Mouse (Mus musculus) hindbrain, embryonic 12.5 days (tissue): ENCODE results near the gene Pgbd5. TPM values are rescaled to one million over a fixed set of nuclear protein-coding genes. Genes with fewer than 3 reads are reported as not detected.

Experiments
- ATAC-seq: fragments of 200-750 bp; cut with Nextera tagmentation; 2 replicates; pipeline ENCODE4 v1.8.0; 2017; ENCODE audit warnings: moderate TSS enrichment; ENCODE audit not compliant: low FRiP score
- H3K27ac ChIP-seq: fragments of 300-500 bp; sonication (generic); 2 replicates; pipeline ENCODE4 v1.5.1; 2016; ENCODE audit warnings: mild to moderate bottlenecking
- H3K27me3 ChIP-seq: fragments of 300-500 bp; sonication (generic); 2 replicates; pipeline ENCODE4 v1.6.1; 2016; ENCODE audit warnings: mild to moderate bottlenecking
- H3K36me3 ChIP-seq: fragments of 300-500 bp; sonication (generic); 2 replicates; pipeline ENCODE4 v1.6.1; 2016; ENCODE audit warnings: mild to moderate bottlenecking
- H3K4me1 ChIP-seq: fragments of 300-500 bp; sonication (generic); 2 replicates; pipeline ENCODE4 v1.6.1; 2016
- H3K4me2 ChIP-seq: fragments of 300-500 bp; sonication (generic); replicated peaks from 2 replicates; pipeline ENCODE4 v1.6.1; 2016; ENCODE audit warnings: mild to moderate bottlenecking
- H3K4me3 ChIP-seq: fragments of 300-500 bp; sonication (generic); 2 replicates; pipeline ENCODE4 v1.5.1; 2016; ENCODE audit warnings: mild to moderate bottlenecking
- H3K9ac ChIP-seq: fragments of 300-500 bp; sonication (generic); 2 replicates; pipeline ENCODE4 v1.6.1; 2016; ENCODE audit warnings: mild to moderate bottlenecking, moderate library complexity
- H3K9me3 ChIP-seq: fragments of 300-500 bp; sonication (generic); replicated peaks from 2 replicates; pipeline ENCODE4 v1.6.1; 2016; ENCODE audit warnings: mild to moderate bottlenecking
- WGBS: fragments of 180-500 bp; shearing (Covaris S2); methylation state at CpG from one replicate; pipeline ENCODE4 v1.1.7; 2016; 5-methylcytosine and 5-hydroxymethylcytosine counted together
- polyA plus RNA-seq: library from polyadenylated mRNA; unstranded; fragments of >200 nt; fragmentation: Nextera tagmentation; extraction: Ambion mirVana; gene quantifications from 2 replicates; pipeline ENCODE4 v1.2.1, GENCODE M21; 2016

Gene Pgbd5
- polyA plus RNA-seq, 1 experiment from 2014 or later = 6.4 TPM

- 66% methylated on average over 5 of the region's 5 CpGs for WGBS
- Histone ChIP-seq H3K27me3 (no peaks in the 10 kb centered on the region), H3K27ac (no peak overlapping the region), H3K9ac (no peak overlapping the region), H3K4me2 (no peak overlapping the region), H3K36me3 (no peaks in the 10 kb centered on the region), H3K4me3 (no peak overlapping the region), H3K9me3 (no peaks in the 10 kb centered on the region), H3K4me1 (no peaks in the 10 kb centered on the region)
- ATAC-seq = no peak
Observed at GRCm38 (mm10) chr8:124351636-124352035, 87.8 kb downstream of the Pgbd5 start.

- Histone ChIP-seq H3K27ac (no peak overlapping the region), H3K4me1 (no peaks in the 10 kb centered on the region), H3K4me3 (no peak overlapping the region), H3K9me3 (no peaks in the 10 kb centered on the region), H3K4me2 (no peak overlapping the region), H3K36me3 (peaks cover 7% of the 10 kb centered on the region), H3K9ac (no peak overlapping the region), H3K27me3 (no peaks in the 10 kb centered on the region)
- ATAC-seq = no peak
- 37% methylated on average over 7 of the region's 7 CpGs for WGBS
Observed at GRCm38 (mm10) chr8:124349663-124350062, 89.8 kb downstream of the Pgbd5 start.

GRCm38 (mm10) chr8:124348087-124348486 is 91.4 kb downstream of the Pgbd5 start:
- H3K36me3 ChIP-seq = peaks cover 23% of the 10 kb centered on the region
- H3K9me3 ChIP-seq = no peaks in the 10 kb centered on the region
- no peaks in the 10 kb centered on the region for H3K4me1 ChIP-seq
- H3K9ac ChIP-seq = no peak overlapping the region
- ATAC-seq = no peak
- WGBS = 48% methylated on average over 1 of the region's 1 CpGs
- no peak overlapping the region for H3K4me2 ChIP-seq
- no peak overlapping the region for H3K27ac ChIP-seq
- H3K27me3 ChIP-seq = no peaks in the 10 kb centered on the region
- no peak overlapping the region for H3K4me3 ChIP-seq

- peak; percentile 53; the same call in 1 of the 2 replicates for ATAC-seq
- Histone ChIP-seq H3K4me3 (no peak overlapping the region), H3K9me3 (no peaks in the 10 kb centered on the region), H3K9ac (no peak overlapping the region), H3K4me2 (no peak overlapping the region), H3K27me3 (no peaks in the 10 kb centered on the region), H3K36me3 (peaks cover 32% of the 10 kb centered on the region), H3K27ac (no peak overlapping the region), H3K4me1 (no peaks in the 10 kb centered on the region)
- 49% methylated on average over 19 of the region's 19 CpGs for WGBS
Observed at GRCm38 (mm10) chr8:124346852-124347523, 92.5 kb downstream of the Pgbd5 start.

DNA sequence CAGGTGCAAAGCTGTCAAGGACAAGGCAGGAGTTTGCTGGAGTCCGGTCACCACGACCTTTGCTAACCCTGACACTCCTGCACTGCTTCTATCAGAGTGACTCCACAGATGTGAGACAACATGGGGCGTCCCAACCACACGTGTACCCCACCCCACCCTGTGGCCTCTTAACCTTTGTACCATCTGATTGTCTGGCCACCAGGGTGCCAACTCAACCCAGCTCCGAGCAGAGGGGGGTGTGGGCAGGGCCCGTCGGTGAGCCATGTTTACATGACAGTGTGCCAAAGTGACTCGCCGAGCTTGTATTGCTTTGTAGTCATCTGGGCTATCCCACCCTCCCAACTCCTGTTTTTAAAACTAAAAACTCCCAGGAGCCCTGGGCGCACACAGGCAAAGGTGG is 94.4 kb downstream of the Pgbd5 start:
- 84% methylated on average over 10 of the region's 10 CpGs for WGBS
- H3K27me3 ChIP-seq = no peaks in the 10 kb centered on the region

GRCm38 (mm10) chr8:124343991-124344390 is 95.5 kb downstream of the Pgbd5 start:
- H3K4me3 ChIP-seq = no peak overlapping the region
- H3K4me2 ChIP-seq = no peak overlapping the region
- peaks cover 11% of the 10 kb centered on the region for H3K4me1 ChIP-seq
- H3K36me3 ChIP-seq = peaks cover 49% of the 10 kb centered on the region
- no peaks in the 10 kb centered on the region for H3K27me3 ChIP-seq
- no peak overlapping the region for H3K27ac ChIP-seq
- WGBS = 75% methylated on average over 12 of the region's 12 CpGs
- no peaks in the 10 kb centered on the region for H3K9me3 ChIP-seq
- no peak overlapping the region for H3K9ac ChIP-seq
- ATAC-seq = no peak

More for the DNA sequence above, 94.4 kb downstream of the Pgbd5 start:
- Histone ChIP-seq H3K4me1 (peaks cover 7% of the 10 kb centered on the region), H3K27ac (no peak overlapping the region), H3K9ac (no peak overlapping the region), H3K9me3 (no peaks in the 10 kb centered on the region), H3K36me3 (peaks cover 41% of the 10 kb centered on the region), H3K4me3 (no peak overlapping the region), H3K4me2 (no peak overlapping the region)
- no peak for ATAC-seq

- Histone ChIP-seq H3K36me3 (peaks cover 57% of the 10 kb centered on the region), H3K4me2 (no peak overlapping the region), H3K4me3 (no peak overlapping the region), H3K9me3 (no peaks in the 10 kb centered on the region), H3K27me3 (no peaks in the 10 kb centered on the region), H3K9ac (no peak overlapping the region), H3K4me1 (peaks cover 11% of the 10 kb centered on the region), H3K27ac (no peak overlapping the region)
- ATAC-seq = no peak
- 93% methylated on average over 15 of the region's 15 CpGs for WGBS
Observed at GRCm38 (mm10) chr8:124343151-124343550, 96.3 kb downstream of the Pgbd5 start.

DNA sequence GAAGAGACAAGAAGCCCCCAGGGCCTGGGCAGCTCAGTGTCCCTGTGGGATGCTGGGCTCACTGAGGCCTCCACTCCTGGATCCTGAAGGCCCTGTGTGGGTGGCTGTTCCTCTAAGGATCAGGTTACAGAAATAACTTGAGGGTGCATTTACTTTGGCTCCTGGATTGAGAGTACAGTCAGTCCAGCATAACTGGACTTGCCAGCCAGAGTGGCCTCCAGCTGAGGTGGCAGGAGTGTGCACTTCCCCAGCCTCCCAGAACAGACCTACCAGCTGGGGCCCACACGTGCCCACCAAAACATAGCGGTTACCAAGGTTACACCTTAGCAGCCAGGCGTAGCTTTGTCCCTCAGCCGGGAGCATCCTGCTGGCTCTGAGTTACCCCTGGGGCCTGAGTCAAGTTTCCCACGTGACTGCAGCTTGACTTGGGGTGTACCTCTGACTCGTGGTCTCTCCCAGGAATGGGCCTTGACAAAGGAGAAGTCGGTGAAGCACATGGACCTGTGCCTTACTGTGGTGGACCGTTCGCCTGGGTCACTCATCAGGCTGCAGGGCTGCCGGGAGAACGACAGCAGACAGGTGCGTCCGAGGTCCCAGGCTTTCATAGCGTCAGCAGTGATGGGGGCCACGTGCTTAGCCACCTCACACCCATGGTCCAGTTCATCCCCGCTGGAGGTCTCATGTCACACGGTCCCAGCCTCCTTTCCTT is 98.9 kb downstream of the Pgbd5 start:
- H3K4me2 ChIP-seq = no peak overlapping the region
- H3K4me3 ChIP-seq = no peak overlapping the region
- no peaks in the 10 kb centered on the region for H3K9me3 ChIP-seq
- no peak overlapping the region for H3K9ac ChIP-seq
- WGBS = 58% methylated on average over 17 of the region's 17 CpGs
- peaks cover 83% of the 10 kb centered on the region for H3K36me3 ChIP-seq
- ATAC-seq = peak; percentile 64; the same call in 1 of the 2 replicates
- H3K27ac ChIP-seq = 0 out of 2 replicates have a peak overlapping the region, but pooled peaks have one; percentile 24
- H3K4me1 ChIP-seq = peaks cover 12% of the 10 kb centered on the region
- H3K27me3 ChIP-seq = no peaks in the 10 kb centered on the region

GRCm38 (mm10) chr8:124339742-124340141 is 99.7 kb downstream of the Pgbd5 start:
- Histone ChIP-seq H3K27me3 (no peaks in the 10 kb centered on the region), H3K9me3 (no peaks in the 10 kb centered on the region), H3K4me2 (no peak overlapping the region), H3K4me1 (peaks cover 16% of the 10 kb centered on the region), H3K4me3 (no peak overlapping the region), H3K27ac (no peak overlapping the region), H3K9ac (no peak overlapping the region; the same call in 1 of the 2 replicates), H3K36me3 (peaks cover 85% of the 10 kb centered on the region)
- no peak for ATAC-seq
- 82% methylated on average over 3 of the region's 3 CpGs for WGBS

DNA sequence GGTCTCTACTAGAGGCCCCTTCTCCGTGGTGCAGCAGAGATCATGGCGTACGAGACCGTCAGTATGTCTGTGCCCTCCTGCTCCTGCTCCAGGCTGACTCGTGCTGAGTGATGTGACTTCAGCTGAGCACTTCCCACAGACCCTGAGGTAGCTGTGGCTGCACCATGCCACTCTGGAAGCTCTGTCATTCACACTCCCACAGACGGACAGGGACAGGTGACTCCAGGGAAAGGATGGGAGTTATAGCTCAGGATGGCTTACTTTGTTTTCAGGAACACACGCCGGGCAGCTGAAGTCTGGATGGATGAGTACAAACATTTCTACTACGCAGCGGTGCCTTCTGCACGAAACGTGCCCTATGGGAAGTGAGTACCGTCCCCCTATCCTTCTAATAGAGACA is 103.2 kb downstream of the Pgbd5 start:
- H3K4me1 ChIP-seq = peaks cover 16% of the 10 kb centered on the region
- no peak overlapping the region for H3K4me3 ChIP-seq
- no peak for ATAC-seq
- H3K9ac ChIP-seq = no peak overlapping the region
- H3K4me2 ChIP-seq = no peak overlapping the region
- H3K36me3 ChIP-seq = peaks cover 79% of the 10 kb centered on the region
- no peak overlapping the region for H3K27ac ChIP-seq
- WGBS = 94% methylated on average over 13 of the region's 13 CpGs
- H3K9me3 ChIP-seq = no peaks in the 10 kb centered on the region
- H3K27me3 ChIP-seq = no peaks in the 10 kb centered on the region

GRCm38 (mm10) chr8:124331706-124332105 is 107.8 kb downstream of the Pgbd5 start:
- Histone ChIP-seq H3K36me3 (peaks cover 69% of the 10 kb centered on the region), H3K4me1 (peaks cover 27% of the 10 kb centered on the region), H3K4me3 (no peak overlapping the region), H3K27me3 (no peaks in the 10 kb centered on the region), H3K9me3 (no peaks in the 10 kb centered on the region), H3K4me2 (no peak overlapping the region), H3K9ac (no peak overlapping the region), H3K27ac (0 out of 2 replicates have a peak overlapping the region, but pooled peaks have one; percentile 12)
- WGBS = 54% methylated on average over 11 of the region's 11 CpGs
- no peak for ATAC-seq

- Histone ChIP-seq H3K4me1 (peaks cover 27% of the 10 kb centered on the region), H3K27me3 (no peaks in the 10 kb centered on the region), H3K27ac (no peak overlapping the region), H3K36me3 (peaks cover 69% of the 10 kb centered on the region), H3K4me2 (no peak overlapping the region), H3K9me3 (no peaks in the 10 kb centered on the region), H3K9ac (no peak overlapping the region), H3K4me3 (no peak overlapping the region)
- no peak for ATAC-seq
- 95% methylated on average over 3 of the region's 3 CpGs for WGBS
Observed at GRCm38 (mm10) chr8:124331094-124331493, 108.4 kb downstream of the Pgbd5 start.
